10 mouse cellular contexts compared by ENCODE assay signal in the genomic region with DNA sequence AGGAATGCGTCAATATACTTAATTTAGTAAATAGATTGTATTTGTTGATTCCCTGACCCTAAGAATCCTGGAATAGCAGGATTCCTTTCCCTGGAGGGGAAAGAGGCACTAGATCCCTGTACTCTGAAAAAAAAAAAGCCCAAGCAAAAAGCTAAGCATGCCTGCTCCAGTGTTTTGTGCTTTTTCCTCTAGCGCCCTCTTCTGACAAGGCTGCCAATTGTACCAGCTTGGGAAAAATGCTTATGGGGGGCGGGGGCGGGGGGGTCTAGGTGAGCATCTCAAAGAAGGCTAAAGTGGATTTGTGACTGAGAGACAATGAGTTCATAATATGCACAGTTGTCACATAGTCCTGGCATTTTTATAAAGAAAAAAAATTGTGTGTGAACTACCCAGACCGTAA. TPM values are rescaled to one million over a fixed set of nuclear protein-coding genes. Genes with fewer than 3 reads are reported as not detected.
DNase-seq lines count a peak whose midpoint lies in the region; ATAC-seq and TF ChIP-seq lines count a peak whose summit lies in the region.
"Had no signal": no experiment of that assay in that cellular context is flagged by ENCODE, and none has a peak within 500 bp of the region (broad histone marks: within the 10 kb centered on the region; RNA-seq: fewer than 3 reads in every experiment).

No protein-coding gene starts in this region.

- H3K79me2 ChIP-seq in MEL (ENCODE audit: control insufficient read depth, insufficient read depth, low read length, poor library complexity) = no peaks in the 10 kb centered on the region

- H3K9ac ChIP-seq in MEL (ENCODE audit: control insufficient read depth, low read depth, low read length, poor library complexity, severe bottlenecking) = no peak overlapping the region

- no peak for TF ChIP-seq POLR2A in kidney, adult 2 months (IDR thresholded peaks at IDR 0.05; ENCODE audit: low read depth, low read length)
- no peak for TF ChIP-seq POLR2A in MEL (IDR thresholded peaks at IDR 0.05; ENCODE audit: control insufficient read depth in 1 of 2, insufficient read depth in 1 of 2, low read depth in 1 of 2, low read length in 2 of 2, poor library complexity in 1 of 2)

- TF ChIP-seq EP300 in MEL (IDR thresholded peaks at IDR 0.05; ENCODE audit: low read depth in 1 of 2, low read length in 2 of 2) = no peak

- H3K27me3 ChIP-seq in kidney, adult 2 months (replicated peaks; ENCODE audit: control insufficient read depth, insufficient read depth, low read length) = no peaks in the 10 kb centered on the region
- H3K27me3 ChIP-seq in MEL (ENCODE audit: control insufficient read depth in 1 of 2, insufficient read depth in 2 of 2, low read length in 2 of 2) = no peaks in the 10 kb centered on the region

- H3K9me3 ChIP-seq in MEL (replicated peaks; ENCODE audit: insufficient read depth, low read length) = no peaks in the 10 kb centered on the region
- H3K9me3 ChIP-seq: megakaryocyte, embryonic 14.5 days had no signal

- H3K4me3 ChIP-seq in kidney, adult 2 months (ENCODE audit: insufficient read depth, low read depth, low read length) = no peak overlapping the region
- H3K4me3 ChIP-seq in MEL (ENCODE audit: control insufficient read depth in 1 of 2, insufficient read depth in 1 of 2, low read depth in 2 of 2, low read length in 2 of 2) = no peak overlapping the region
- H3K4me3 ChIP-seq: megakaryocyte, embryonic 14.5 days had no signal

- H3K4me1 ChIP-seq in kidney, adult 2 months (ENCODE audit: control insufficient read depth, insufficient read depth, low read length) = no peaks in the 10 kb centered on the region
- H3K4me1 ChIP-seq in MEL (ENCODE audit: control insufficient read depth in 1 of 2, insufficient read depth in 2 of 2, low read length in 2 of 2) = no peaks in the 10 kb centered on the region

- TF ChIP-seq CTCF in kidney, adult 2 months (conservative IDR thresholded peaks at IDR 0.05; ENCODE audit: insufficient read depth, insufficient read length, low read depth, low read length) = peak; percentile 52
- peak; percentile 38 to 73 (median 70); a peak in 5 of 6 replicates for TF ChIP-seq CTCF in MEL (IDR thresholded peaks at IDR 0.05 in 2 of 3, conservative IDR thresholded peaks at IDR 0.05 in 1 of 3; ENCODE audit: control insufficient read depth in 1 of 3, insufficient read depth in 1 of 3, low read depth in 2 of 3, low read length in 3 of 3, poor library complexity in 1 of 3, severe bottlenecking in 1 of 3)

- 54% methylated on average over 5 of the region's 5 CpGs for WGBS in kidney, adult 2 months

- H3K27ac ChIP-seq in kidney, adult 2 months (ENCODE audit: insufficient read depth, low read depth, low read length) = no peak overlapping the region
- no peak overlapping the region for H3K27ac ChIP-seq in MEL (ENCODE audit: control insufficient read depth, low read depth, low read length)

- TF ChIP-seq RAD21 in MEL (IDR thresholded peaks at IDR 0.05; ENCODE audit: low read depth, low read length) = peak; percentile 73

- no peaks in the 10 kb centered on the region for H3K36me3 ChIP-seq in kidney, adult 2 months (ENCODE audit: control insufficient read depth, insufficient read depth, low read length)
- no peaks in the 10 kb centered on the region for H3K36me3 ChIP-seq in MEL (ENCODE audit: control insufficient read depth in 1 of 2, insufficient read depth in 2 of 2, low read length in 2 of 2)

- peak; percentile 36 for DNase-seq in kidney, adult 2 months
- DNase-seq in kidney, adult 11 months = no peak
- DNase-seq in A20 (ENCODE audit: low read depth, low spot score) (peak; percentile 43), MEL (ENCODE audit: low read depth, low spot score) (peak; percentile 49)
- peak; percentile 56 to 68 for DNase-seq in kidney, postnatal 4 days
- DNase-seq in spleen, adult 18-20 months = no peak
- no peak for DNase-seq in ovary, adult 18-20 months (ENCODE audit: low spot score)

- no peak for ATAC-seq in erythroid progenitor cell, adult 5-6 weeks (replicated peaks; ENCODE audit: low FRiP score, poor library complexity, severe bottlenecking)

TF ChIP-seq in MEL, 35 proteins besides CTCF, POLR2A, EP300 and RAD21:
- TF ChIP-seq MAZ (IDR thresholded peaks at IDR 0.05; ENCODE audit: low read depth, low read length) (peak; percentile 24; the same call in 1 of the 2 replicates), TBP (IDR thresholded peaks at IDR 0.05; ENCODE audit: low read depth, low read length) (no peak), SMC3 (IDR thresholded peaks at IDR 0.05; ENCODE audit: low read depth, low read length) (peak; percentile 73), ZNF384 (IDR thresholded peaks at IDR 0.05; ENCODE audit: low read depth, low read length) (peak; percentile 88), ZC3H11A (IDR thresholded peaks at IDR 0.05; ENCODE audit: low read depth, low read length) (peak; percentile 73), SIN3A (IDR thresholded peaks at IDR 0.05; ENCODE audit: low read length) (no peak)

RNA-seq across cellular contexts. Expression of gene Rbm4b, which starts 12.8 kb away (rescaled TPM):
- 12.8 TPM in 2 replicates for polyA plus RNA-seq in kidney, adult 2 months (2012; rRNA removed)
- total RNA-seq in MEL (2012; rRNA removed) = 7.0 and 7.4 TPM in 2 replicates
- 10 to 100 TPM in 1 of 2 experiments, not detected in 1; 11.1 TPM for polyA plus RNA-seq in MEL (2012; ENCODE audit: insufficient read depth in 1 of 2, insufficient read length in 2 of 2, low read depth in 1 of 2, low replicate concordance in 2 of 2, missing spikeins in 1 of 2)
- 4.3 and 5.0 TPM in 2 replicates for total RNA-seq in erythroid progenitor cell, adult 5-6 weeks (2015; ENCODE audit: low replicate concordance)
- total RNA-seq in erythroid progenitor cell, adult 5-6 weeks (2017; ENCODE audit: low replicate concordance) = 12.6 and 13.6 TPM in 2 replicates

RNA-seq across cellular contexts. Expression of gene Sptbn2, which starts 32.6 kb away (rescaled TPM):
- polyA plus RNA-seq in kidney, adult 2 months (2012; rRNA removed) = 11.0 and 12.0 TPM in 2 replicates
- total RNA-seq in MEL (2012; rRNA removed) = 0.20 and 0.31 TPM in 2 replicates
- under 1 TPM in 1 of 2 experiments, not detected in 1; 0.79 TPM for polyA plus RNA-seq in MEL (2012; ENCODE audit: insufficient read depth in 1 of 2, insufficient read length in 2 of 2, low read depth in 1 of 2, low replicate concordance in 2 of 2, missing spikeins in 1 of 2)
- not detected in 2 replicates for total RNA-seq in erythroid progenitor cell, adult 5-6 weeks (2015; ENCODE audit: low replicate concordance)
- total RNA-seq in erythroid progenitor cell, adult 5-6 weeks (2017; ENCODE audit: low replicate concordance) = not detected in 2 replicates

RNA-seq across cellular contexts. Expression of gene Gm960, which starts 45.1 kb away (rescaled TPM):
- polyA plus RNA-seq in kidney, adult 2 months (2012; rRNA removed) = 1.1 TPM in 2 replicates
- total RNA-seq in MEL (2012; rRNA removed) = 0.39 and 2.1 TPM in 2 replicates
- 1 to 10 TPM in 1 of 2 experiments, not detected in 1; 2.3 TPM for polyA plus RNA-seq in MEL (2012; ENCODE audit: insufficient read depth in 1 of 2, insufficient read length in 2 of 2, low read depth in 1 of 2, low replicate concordance in 2 of 2, missing spikeins in 1 of 2)
- not detected in 2 replicates for total RNA-seq in erythroid progenitor cell, adult 5-6 weeks (2015; ENCODE audit: low replicate concordance)
- not detected in 2 replicates for total RNA-seq in erythroid progenitor cell, adult 5-6 weeks (2017; ENCODE audit: low replicate concordance)
- total RNA-seq: heart, postnatal 36 days had no signal

RNA-seq across cellular contexts. Expression of gene Rbm4, which starts 50.2 kb away (rescaled TPM):
- polyA plus RNA-seq in kidney, adult 2 months (2012; rRNA removed) = 44.6 and 47.5 TPM in 2 replicates
- 51.6 and 57.1 TPM in 2 replicates for total RNA-seq in MEL (2012; rRNA removed)
- polyA plus RNA-seq in MEL (2012; ENCODE audit: insufficient read depth in 1 of 2, insufficient read length in 2 of 2, low read depth in 1 of 2, low replicate concordance in 2 of 2, missing spikeins in 1 of 2) = 10 to 100 TPM in 1 of 2 experiments, not detected in 1; 31.4 TPM
- total RNA-seq in erythroid progenitor cell, adult 5-6 weeks (2015; ENCODE audit: low replicate concordance) = 41.5 and 67.4 TPM in 2 replicates
- 106 and 172 TPM in 2 replicates for total RNA-seq in erythroid progenitor cell, adult 5-6 weeks (2017; ENCODE audit: low replicate concordance)

Comparison
In these comparisons a context has a peak if more than half of its experiments do, and no peak if none do; other contexts are left out.
1. DNase-seq: peak in kidney, adult 2 months (single experiment), A20 (single experiment), MEL (single experiment) and kidney, postnatal 4 days (2 of 2); none in kidney, adult 11 months (single experiment), spleen, adult 18-20 months (0 of 2) and ovary, adult 18-20 months (single experiment).